Comparison of ENCODE assay signal across 22 mouse cellular contexts in the genomic region with DNA sequence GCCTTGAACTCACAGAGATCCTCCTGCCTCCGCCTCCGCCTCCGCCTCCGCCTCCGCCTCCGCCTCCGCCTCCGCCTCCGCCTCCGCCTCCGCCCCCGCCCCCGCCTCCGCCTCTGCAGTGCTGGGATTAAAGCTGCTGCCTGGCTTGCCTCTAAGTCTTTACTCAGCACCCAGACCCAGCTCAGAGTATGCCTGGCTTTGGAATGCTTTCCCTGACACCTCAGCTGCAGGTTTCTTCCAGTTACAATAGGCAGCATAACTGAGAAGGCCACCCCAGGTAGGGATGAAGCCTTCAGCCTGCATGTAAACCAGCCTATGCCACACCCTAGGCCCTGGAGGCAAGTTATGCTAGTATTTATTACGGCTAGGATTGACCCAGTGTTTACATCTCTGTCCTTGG. TPM values are rescaled to one million over a fixed set of nuclear protein-coding genes. Genes with fewer than 3 reads are reported as not detected.
DNase-seq lines count a peak whose midpoint lies in the region; ATAC-seq and TF ChIP-seq lines count a peak whose summit lies in the region.
"Had no signal": no experiment of that assay in that cellular context is flagged by ENCODE, and none has a peak within 500 bp of the region (broad histone marks: within the 10 kb centered on the region; RNA-seq: fewer than 3 reads in every experiment).

No protein-coding gene starts in this region.

- peak overlapping the region; percentile 29; the same call in 1 of the 2 replicates for H3K27ac ChIP-seq in hindbrain, embryonic 10.5 days
- no peak overlapping the region for H3K27ac ChIP-seq in hindbrain, postnatal 0 days
- peak overlapping the region; percentile 42; the same call in 1 of the 2 replicates for H3K27ac ChIP-seq in midbrain, embryonic 10.5 days (replicated peaks)
- H3K27ac ChIP-seq in midbrain, embryonic 11.5 days (ENCODE audit: low read depth, low read length): no peak overlapping the region
- H3K27ac ChIP-seq in liver, embryonic 12.5 days: peak overlapping the region; percentile 42; the same call in 1 of the 2 replicates
- H3K27ac ChIP-seq: embryonic facial prominence, embryonic 12.5 days; forebrain, embryonic 12.5 days; heart, embryonic 13.5 days; hindbrain, embryonic 13.5 days had no signal

- H3K4me2 ChIP-seq in hindbrain, postnatal 0 days (ENCODE audit: low read depth, low read length): no peak overlapping the region
- H3K4me2 ChIP-seq in midbrain, embryonic 11.5 days: no peak overlapping the region
- H3K4me2 ChIP-seq in liver, embryonic 12.5 days: no peak overlapping the region
- H3K4me2 ChIP-seq: embryonic facial prominence, embryonic 12.5 days; forebrain, embryonic 12.5 days; heart, embryonic 13.5 days; hindbrain, embryonic 13.5 days had no signal

- H3K36me3 ChIP-seq in hindbrain, embryonic 10.5 days: no peaks in the 10 kb centered on the region
- H3K36me3 ChIP-seq in hindbrain, postnatal 0 days (ENCODE audit: insufficient read depth, low read length): no peaks in the 10 kb centered on the region
- no peaks in the 10 kb centered on the region for H3K36me3 ChIP-seq in midbrain, embryonic 10.5 days
- H3K36me3 ChIP-seq in midbrain, embryonic 11.5 days (ENCODE audit: control insufficient read depth, insufficient read depth, low read length): no peaks in the 10 kb centered on the region
- H3K36me3 ChIP-seq in liver, embryonic 12.5 days: peaks cover 4% of the 10 kb centered on the region; the same call in 1 of the 2 replicates
- H3K36me3 ChIP-seq: embryonic facial prominence, embryonic 12.5 days; forebrain, embryonic 12.5 days; heart, embryonic 13.5 days; hindbrain, embryonic 13.5 days had no signal

- H3K4me1 ChIP-seq in hindbrain, embryonic 10.5 days (replicated peaks): peaks cover 22% of the 10 kb centered on the region
- H3K4me1 ChIP-seq in hindbrain, postnatal 0 days (ENCODE audit: insufficient read depth, low read length): peaks cover 9% of the 10 kb centered on the region; the same call in 1 of the 2 replicates
- H3K4me1 ChIP-seq in midbrain, embryonic 10.5 days: peaks cover 32% of the 10 kb centered on the region
- peaks cover 12% of the 10 kb centered on the region for H3K4me1 ChIP-seq in midbrain, embryonic 11.5 days (ENCODE audit: control insufficient read depth, insufficient read depth, low read length)
- peaks cover 25% of the 10 kb centered on the region for H3K4me1 ChIP-seq in liver, embryonic 12.5 days

- no peak overlapping the region for H3K4me3 ChIP-seq in hindbrain, embryonic 10.5 days
- H3K4me3 ChIP-seq in hindbrain, postnatal 0 days (ENCODE audit: low read length): no peak overlapping the region
- H3K4me3 ChIP-seq in midbrain, embryonic 10.5 days: no peak overlapping the region
- H3K4me3 ChIP-seq in midbrain, embryonic 11.5 days (ENCODE audit: low read depth, low read length): no peak overlapping the region
- no peak overlapping the region for H3K4me3 ChIP-seq in liver, embryonic 12.5 days
- H3K4me3 ChIP-seq: embryonic facial prominence, embryonic 12.5 days; forebrain, embryonic 12.5 days; heart, embryonic 13.5 days; hindbrain, embryonic 13.5 days had no signal

- no peak for TF ChIP-seq CTCF in hindbrain, postnatal 0 days (IDR thresholded peaks at IDR 0.05; ENCODE audit: low read depth)

- no peaks in the 10 kb centered on the region for H3K27me3 ChIP-seq in hindbrain, embryonic 10.5 days (ENCODE audit: insufficient read depth, poor library complexity, severe bottlenecking)
- no peaks in the 10 kb centered on the region for H3K27me3 ChIP-seq in hindbrain, postnatal 0 days (ENCODE audit: insufficient read depth, low read length)
- no peaks in the 10 kb centered on the region for H3K27me3 ChIP-seq in midbrain, embryonic 10.5 days (ENCODE audit: low read depth, poor library complexity, severe bottlenecking)
- no peaks in the 10 kb centered on the region for H3K27me3 ChIP-seq in midbrain, embryonic 11.5 days (ENCODE audit: control insufficient read depth, insufficient read depth, low read length)
- H3K27me3 ChIP-seq in liver, embryonic 12.5 days (replicated peaks): no peaks in the 10 kb centered on the region
- H3K27me3 ChIP-seq: embryonic facial prominence, embryonic 12.5 days; forebrain, embryonic 12.5 days; heart, embryonic 13.5 days; hindbrain, embryonic 13.5 days had no signal

- 92% methylated on average over 15 of the region's 15 CpGs for WGBS in hindbrain, embryonic 10.5 days
- 97% methylated on average over 15 of the region's 15 CpGs for WGBS in hindbrain, postnatal 0 days
- 94% methylated on average over 15 of the region's 15 CpGs for WGBS in midbrain, embryonic 10.5 days
- 95% methylated on average over 15 of the region's 15 CpGs for WGBS in midbrain, embryonic 11.5 days
- WGBS in liver, embryonic 12.5 days (ENCODE audit: insufficient replicate concordance): 84% methylated on average over 15 of the region's 15 CpGs

- DNase-seq in hindbrain, embryonic 10.5 days (ENCODE audit: low spot score): no peak
- no peak for DNase-seq in hindbrain, postnatal 0 days (ENCODE audit: low spot score)
- no peak for DNase-seq in midbrain, embryonic 10.5 days (ENCODE audit: low spot score)
- DNase-seq in midbrain, embryonic 11.5 days (ENCODE audit: low spot score, missing footprints): no peak
- peak; percentile 69 for DNase-seq in ZHBTc4 (ENCODE audit: low read depth, low spot score)
- no peak for DNase-seq in cerebellum, postnatal 25 days
- DNase-seq in ovary, adult 18-20 months (ENCODE audit: low spot score): no peak
- DNase-seq: adrenal gland, adult 2 months; adrenal gland, postnatal 25 days; cerebellum, adult 18-20 months; cerebellum, postnatal 10 days; embryo, embryonic 11 days; forebrain, postnatal 0 days; gastrocnemius, postnatal 25 days; heart, postnatal 4 days; kidney, adult 11 months had no signal

- no peak overlapping the region for H3K9ac ChIP-seq in hindbrain, postnatal 0 days (replicated peaks; ENCODE audit: low read length)
- no peak overlapping the region for H3K9ac ChIP-seq in midbrain, embryonic 11.5 days (ENCODE audit: low read length)
- H3K9ac ChIP-seq in liver, embryonic 12.5 days: no peak overlapping the region
- H3K9ac ChIP-seq: embryonic facial prominence, embryonic 12.5 days; forebrain, embryonic 12.5 days; forebrain, postnatal 0 days; heart, embryonic 13.5 days; hindbrain, embryonic 13.5 days had no signal

- no peaks in the 10 kb centered on the region for H3K9me3 ChIP-seq in hindbrain, embryonic 10.5 days
- no peaks in the 10 kb centered on the region for H3K9me3 ChIP-seq in hindbrain, postnatal 0 days (ENCODE audit: low read length)
- no peaks in the 10 kb centered on the region for H3K9me3 ChIP-seq in midbrain, embryonic 10.5 days (replicated peaks)
- H3K9me3 ChIP-seq in midbrain, embryonic 11.5 days (ENCODE audit: control insufficient read depth, low read length): no peaks in the 10 kb centered on the region
- H3K9me3 ChIP-seq in liver, embryonic 12.5 days (replicated peaks): no peaks in the 10 kb centered on the region
- H3K9me3 ChIP-seq: forebrain, embryonic 12.5 days; heart, embryonic 13.5 days; hindbrain, embryonic 13.5 days had no signal

- no peak for ATAC-seq in hindbrain, postnatal 0 days
- no peak for ATAC-seq in midbrain, embryonic 11.5 days (ENCODE audit: low FRiP score)
- ATAC-seq in liver, embryonic 12.5 days: 0 out of 2 replicates have a peak, but pooled peaks have one; percentile 19
- ATAC-seq: forebrain, postnatal 0 days had no signal

RNA-seq across cellular contexts. Expression of a gene that starts 37.7 kb away (rescaled TPM):
- 3.9 and 7.1 TPM in 2 replicates for polyA plus RNA-seq in hindbrain, embryonic 10.5 days (2016; fragmentation: Nextera tagmentation; extraction: Ambion mirVana)
- total RNA-seq in hindbrain, postnatal 0 days (2014; rRNA removed): 29.5 and 30.0 TPM in 2 replicates
- 11.2 and 17.2 TPM in 2 replicates for polyA plus RNA-seq in hindbrain, postnatal 0 days (2015; fragmentation: Nextera tagmentation; extraction: Ambion mirVana)
- 5.8 and 10.1 TPM in 2 replicates for polyA plus RNA-seq in midbrain, embryonic 10.5 days (2016; fragmentation: Nextera tagmentation; extraction: Ambion mirVana)
- polyA plus RNA-seq in midbrain, embryonic 11.5 days (2014; fragmentation: Nextera tagmentation; extraction: Ambion mirVana): 13.9 and 15.8 TPM in 2 replicates
- polyA plus RNA-seq in liver, embryonic 12.5 days (2016; fragmentation: Nextera tagmentation; extraction: Ambion mirVana): 19.2 and 21.5 TPM in 2 replicates
- total RNA-seq: CH12.LX had no signal

Comparison
In these comparisons a context has a peak if more than half of its experiments do, and no peak if none do; other contexts are left out.
1. H3K27ac ChIP-seq: peak in hindbrain, embryonic 10.5 days (single experiment), midbrain, embryonic 10.5 days (single experiment) and liver, embryonic 12.5 days (single experiment); none in hindbrain, postnatal 0 days (single experiment) and midbrain, embryonic 11.5 days (single experiment).